Mouse (Mus musculus) T-cell, adult 2 months (primary cell): ENCODE data around the gene Ptgis.
A peak's percentile ranks its signal among the peaks of the same experiment; 100 is the strongest.

Experiments
- DNase-seq: peaks from one replicate; pipeline ENCODE4 v3.0.0; 2022; ENCODE audit warnings: low spot score

Ptgis gene

DNA sequence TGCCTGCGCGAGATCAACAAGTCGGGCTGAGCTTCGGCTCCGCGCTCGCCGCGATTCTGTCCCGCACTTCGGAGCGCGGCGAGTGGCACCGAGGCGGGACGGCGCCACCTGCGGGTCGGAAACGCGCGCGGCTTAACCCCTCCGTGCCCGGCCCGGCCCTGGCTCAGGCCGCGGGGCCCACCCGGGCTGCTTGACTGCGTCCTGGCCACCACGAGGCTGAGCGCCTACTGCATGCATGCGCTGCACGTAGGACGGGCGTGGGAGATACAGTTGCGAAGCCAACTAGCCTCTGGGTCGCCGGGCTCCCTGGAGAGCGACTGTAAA lies 50.4 kb downstream of the Ptgis start, which contains the start of gene Kcnb1:
Gene Kcnb1, minus strand, starts transcription at position 80 of the 324 bp plus-strand sequence.
- DNase-seq: peak; percentile 18

DNA sequence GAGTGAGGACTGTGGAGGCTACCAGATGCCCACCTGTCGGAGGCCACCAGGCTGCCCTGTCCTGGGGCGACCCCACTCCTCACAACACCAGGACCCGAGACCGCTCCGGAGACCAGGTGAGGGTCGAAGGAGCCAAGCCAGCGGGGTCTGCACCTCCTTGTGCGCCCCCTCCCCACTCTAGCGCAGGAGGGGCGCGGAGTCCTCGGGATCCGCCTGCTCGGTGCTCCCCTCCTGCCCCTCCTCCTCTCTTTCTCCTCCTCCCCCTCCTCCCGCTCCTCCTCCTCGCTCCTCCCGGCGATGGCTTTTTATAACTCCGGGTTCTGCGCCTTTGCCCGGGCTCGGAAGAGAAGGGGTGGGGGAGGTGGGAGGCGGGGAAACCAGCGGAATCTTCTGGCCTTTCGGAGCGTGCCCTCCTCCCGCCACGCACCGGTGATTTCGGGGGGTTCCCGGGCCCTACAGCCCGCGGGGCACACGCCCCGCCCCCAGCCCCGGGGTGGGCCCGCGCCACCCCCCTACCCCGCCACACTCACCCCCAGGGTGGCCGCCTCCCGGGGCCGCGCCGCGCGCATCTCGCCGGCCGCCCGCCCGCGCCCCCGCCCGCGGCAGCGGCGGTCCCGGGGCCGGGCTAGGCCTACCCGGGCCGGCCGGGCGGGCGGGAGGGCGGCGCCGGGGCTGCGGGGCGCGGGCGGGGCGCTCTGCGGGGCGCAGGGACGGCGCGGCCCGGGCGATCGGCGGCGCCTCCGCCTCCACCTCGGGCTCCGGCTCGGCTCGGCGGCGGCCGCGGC lies 50.9 kb downstream of the Ptgis start:
- no peak for DNase-seq

- DNase-seq: peak; percentile 20
Measured at GRCm38 (mm10) chr2:167188315-167189207, 51.8 kb downstream of the Ptgis start.

- no peak for DNase-seq
Measured at GRCm38 (mm10) chr2:167187119-167187518, 53.3 kb downstream of the Ptgis start.

- DNase-seq: no peak
Measured at GRCm38 (mm10) chr2:167186544-167186943, 53.9 kb downstream of the Ptgis start.

GRCm38 (mm10) chr2:167186003-167186402 lies 54.4 kb downstream of the Ptgis start:
- DNase-seq: no peak

DNA sequence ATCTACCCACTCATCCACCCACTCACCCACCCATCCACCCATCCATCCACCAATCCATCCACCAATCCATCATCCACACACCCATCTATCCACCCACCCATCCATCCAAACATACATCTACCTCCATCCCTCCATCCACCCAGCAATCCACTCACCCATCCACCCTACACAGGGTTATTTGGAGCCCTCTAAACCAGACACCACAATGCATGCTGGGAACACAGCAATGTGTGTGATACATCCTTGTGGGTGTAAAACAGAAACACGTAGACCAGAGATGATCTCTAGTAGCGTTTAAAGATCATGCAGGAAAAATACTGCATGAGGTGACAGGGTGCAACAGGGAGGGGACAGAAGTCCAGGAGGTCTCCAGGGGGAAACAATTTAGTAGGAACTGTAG lies 55.0 kb downstream of the Ptgis start:
- DNase-seq: no peak

GRCm38 (mm10) chr2:167181662-167182389 lies 58.6 kb downstream of the Ptgis start:
- no peak for DNase-seq

- DNase-seq: no peak
Measured at GRCm38 (mm10) chr2:167181096-167181495, 59.3 kb downstream of the Ptgis start.

DNA sequence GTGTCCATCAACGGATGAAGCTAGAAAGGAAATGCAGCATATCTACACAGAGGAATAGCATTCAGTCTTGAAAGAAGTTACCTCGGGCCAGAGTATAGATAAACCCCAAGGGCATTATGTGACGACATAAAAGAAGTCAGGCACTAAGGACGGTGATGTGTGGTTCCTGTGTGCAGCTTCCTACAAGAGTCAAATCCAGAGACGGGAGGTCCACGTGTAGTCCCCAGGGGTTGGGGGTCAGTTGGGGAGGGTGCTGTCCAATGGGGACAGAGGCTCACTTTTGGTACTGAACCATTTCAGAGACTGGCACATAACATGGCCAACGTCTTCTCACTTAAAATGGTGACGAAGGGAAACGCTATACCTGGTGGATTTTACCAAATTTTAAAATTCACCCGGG lies 61.1 kb downstream of the Ptgis start:
- DNase-seq: no peak

DNA sequence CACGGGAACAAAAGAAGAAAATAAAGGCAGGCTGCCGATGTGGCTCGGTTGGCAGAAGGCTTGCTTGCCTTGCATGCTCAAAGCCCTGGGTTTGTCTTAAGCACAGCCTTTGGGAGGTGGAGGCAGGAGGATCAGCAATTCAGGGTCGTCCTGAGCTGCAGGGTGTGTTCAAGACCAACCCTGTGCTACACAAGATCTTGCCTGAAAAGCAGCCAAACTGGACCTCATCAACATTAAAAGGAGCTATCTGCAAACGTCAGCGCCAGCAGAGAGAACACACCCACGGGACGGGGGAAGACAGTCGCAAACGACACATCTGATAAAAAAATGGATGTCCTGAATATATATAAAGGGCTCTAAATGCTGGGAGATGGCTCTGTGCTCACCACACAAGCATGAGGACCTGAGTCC lies 63.2 kb downstream of the Ptgis start:
- no peak for DNase-seq

- no peak for DNase-seq
Measured at GRCm38 (mm10) chr2:167175284-167175683, 65.1 kb downstream of the Ptgis start.

DNA sequence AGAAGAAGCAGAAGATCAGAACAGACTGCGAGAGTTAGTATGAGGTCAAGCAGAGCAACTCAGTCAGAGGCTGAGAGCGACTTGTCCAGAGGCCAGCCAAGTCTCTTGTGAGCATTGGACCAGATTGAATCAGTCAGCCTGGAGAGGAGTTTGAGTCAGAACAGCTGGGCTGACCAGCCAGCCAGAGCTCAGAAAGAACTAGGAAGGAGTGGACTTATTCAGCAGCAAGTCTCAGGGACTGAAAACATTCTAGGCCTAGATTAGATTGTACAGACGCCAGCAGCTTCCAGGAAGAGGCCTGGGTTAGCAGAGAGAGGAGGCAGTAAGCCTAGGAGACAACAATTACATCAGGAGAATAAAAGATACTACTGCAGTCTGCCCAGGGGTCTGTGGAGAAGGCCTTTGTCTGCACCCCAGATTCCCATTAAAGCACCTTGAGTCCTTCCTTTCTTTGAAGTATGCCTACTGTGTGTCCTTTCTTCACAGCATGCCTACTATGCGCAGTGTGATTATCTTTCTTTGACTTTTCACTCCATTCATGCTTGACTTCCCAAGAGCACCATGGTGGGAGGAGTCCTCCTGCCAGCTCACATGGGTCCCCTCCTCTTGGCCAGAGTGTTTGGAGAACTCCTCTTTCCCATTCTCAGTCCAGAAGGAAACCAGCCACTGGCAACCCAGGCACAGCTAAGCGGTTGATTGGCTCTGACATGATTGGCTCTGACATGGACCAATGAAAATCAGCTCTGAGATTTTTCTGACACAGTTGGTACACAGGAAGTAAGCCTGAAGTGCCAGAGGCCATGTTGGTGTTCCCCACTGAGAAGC lies 67.1 kb downstream of the Ptgis start:
- DNase-seq: no peak

DNA sequence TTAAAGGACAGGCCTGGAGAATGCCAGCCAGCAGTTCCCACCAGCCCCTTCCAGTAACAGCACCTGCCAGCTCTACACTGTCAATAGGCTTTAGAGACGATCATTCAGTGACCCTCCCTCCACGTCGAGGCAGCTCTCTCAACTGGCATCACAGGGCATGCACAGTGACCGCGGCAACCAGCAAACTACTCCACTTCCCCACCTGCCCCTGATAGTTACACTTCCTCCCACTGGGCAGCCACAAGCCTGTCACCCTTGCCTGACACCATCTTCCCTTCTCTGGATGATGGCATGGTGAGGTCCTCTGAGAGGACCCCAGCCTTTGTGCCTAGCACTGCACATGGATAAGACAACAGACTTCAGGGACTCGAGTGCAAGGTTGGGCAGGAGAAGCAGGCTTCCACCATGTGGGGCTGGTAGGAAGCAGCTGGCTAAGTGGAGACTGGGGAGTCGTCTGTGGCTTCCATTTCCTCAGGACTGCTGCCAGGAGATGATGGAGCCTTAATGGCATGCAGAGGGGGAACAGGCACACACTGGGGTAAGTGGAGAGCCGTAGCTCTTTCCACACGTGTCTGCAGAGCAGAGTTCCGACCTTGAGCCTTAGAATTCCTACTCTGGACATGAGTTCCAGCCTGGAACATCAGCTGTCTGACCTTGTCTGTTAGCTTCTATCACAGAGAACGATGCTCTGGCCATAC lies 72.7 kb downstream of the Ptgis start:
- no peak for DNase-seq

GRCm38 (mm10) chr2:167163600-167163999 lies 76.8 kb downstream of the Ptgis start:
- DNase-seq: no peak

- DNase-seq: no peak
Measured at GRCm38 (mm10) chr2:167163134-167163533, 77.3 kb downstream of the Ptgis start.

GRCm38 (mm10) chr2:167162516-167163021 lies 77.8 kb downstream of the Ptgis start:
- DNase-seq: no peak

GRCm38 (mm10) chr2:167159721-167160120 lies 80.7 kb downstream of the Ptgis start:
- DNase-seq: no peak

DNA sequence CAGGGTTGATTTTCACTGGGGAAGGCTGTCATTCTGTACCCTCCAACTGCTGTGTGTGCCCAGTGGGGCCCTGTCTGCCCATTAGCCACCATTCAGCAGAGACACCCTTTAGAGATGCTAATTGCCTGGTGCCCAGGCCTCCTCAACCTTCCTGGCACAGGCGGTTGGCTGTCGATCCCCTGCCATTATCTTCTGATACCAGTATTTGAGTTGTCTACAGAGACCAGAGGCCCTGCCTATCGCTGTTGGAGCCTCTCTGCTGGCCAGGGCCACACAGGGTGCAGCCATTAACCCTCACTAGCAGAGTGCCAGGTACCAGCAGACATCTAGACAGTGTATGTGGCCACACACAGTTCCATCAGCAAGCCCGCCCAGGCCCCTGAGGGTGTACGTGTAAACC lies 81.6 kb downstream of the Ptgis start:
- no peak for DNase-seq

- no peak for DNase-seq
Measured at GRCm38 (mm10) chr2:167156118-167156715, 84.2 kb downstream of the Ptgis start.
